Mouse (Mus musculus) midbrain, embryonic 10.5 days (tissue): Measurements from ENCODE around the gene Efna2. TPM values are rescaled to one million over a fixed set of nuclear protein-coding genes. Genes with fewer than 3 reads are reported as not detected.

Experiments used
- DNase-seq: peaks from one replicate; pipeline ENCODE4 v3.0.0-alpha.2; 2017; ENCODE audit warnings: low spot score
- H3K27ac ChIP-seq: fragments of 300-500 bp; sonication (generic); replicated peaks from 2 replicates; pipeline ENCODE4 v1.5.1; 2016; ENCODE audit warnings: mild to moderate bottlenecking
- H3K27me3 ChIP-seq: fragments of 300-500 bp; sonication (generic); 2 replicates; pipeline ENCODE4 v1.6.1; 2016; ENCODE audit warnings: low read depth, mild to moderate bottlenecking; ENCODE audit not compliant: poor library complexity, severe bottlenecking
- H3K36me3 ChIP-seq: fragments of 300-500 bp; sonication (generic); 2 replicates; pipeline ENCODE4 v1.6.1; 2016; ENCODE audit warnings: mild to moderate bottlenecking, moderate library complexity
- H3K4me1 ChIP-seq: fragments of 300-500 bp; sonication (generic); 2 replicates; pipeline ENCODE4 v1.6.1; 2016
- H3K4me3 ChIP-seq: fragments of 300-500 bp; sonication (generic); 2 replicates; pipeline ENCODE4 v1.5.1; 2016; ENCODE audit warnings: mild to moderate bottlenecking, moderate library complexity
- H3K9me3 ChIP-seq: fragments of 300-500 bp; sonication (generic); replicated peaks from 2 replicates; pipeline ENCODE4 v1.6.1; 2016; ENCODE audit warnings: mild to moderate bottlenecking
- WGBS: fragments of 180-500 bp; shearing (Covaris S2); methylation state at CpG from one replicate; pipeline ENCODE4 v1.1.7; 2016; 5-methylcytosine and 5-hydroxymethylcytosine counted together
- polyA plus RNA-seq: library from polyadenylated mRNA; unstranded; fragments of >200 nt; fragmentation: Nextera tagmentation; extraction: Ambion mirVana; gene quantifications from 2 replicates; pipeline ENCODE4 v1.2.1, GENCODE M21; 2016

Efna2 gene
- polyA plus RNA-seq = 56.6 and 64.5 TPM in 2 replicates

- peak; percentile 72 for DNase-seq
- H3K4me1 ChIP-seq = peaks cover 96% of the 10 kb centered on the region
Measured at GRCm38 (mm10) chr10:80179068-80180051, at the start of gene Efna2. TSS of gene Efna2 (plus strand) at chr10:80179482.

GRCm38 (mm10) chr10:80129846-80130245, 49.4 kb upstream of the Efna2 start:
- Histone ChIP-seq H3K4me1 (peaks cover 24% of the 10 kb centered on the region), H3K27me3 (peaks cover 52% of the 10 kb centered on the region), H3K4me3 (0 out of 2 replicates have a peak overlapping the region, but pooled peaks have one; percentile 20), H3K27ac (no peak overlapping the region), H3K9me3 (no peaks in the 10 kb centered on the region), H3K36me3 (peaks cover 100% of the 10 kb centered on the region)
- 95% methylated on average over 9 of the region's 9 CpGs for WGBS
- no peak for DNase-seq

More at GRCm38 (mm10) chr10:80179068-80180051, at the start of gene Efna2:
- peaks cover 40% of the 10 kb centered on the region for H3K27me3 ChIP-seq
- peak within 1 kb of the TSS; percentile 99 for H3K27ac ChIP-seq
- H3K36me3 ChIP-seq = peaks cover 34% of the 10 kb centered on the region
- WGBS = 4% methylated on average over 96 of the region's 106 CpGs
- no peaks in the 10 kb centered on the region for H3K9me3 ChIP-seq
- H3K4me3 ChIP-seq = peak within 1 kb of the TSS; percentile 96

GRCm38 (mm10) chr10:80130403-80131031, 48.8 kb upstream of the Efna2 start:
- no peak for DNase-seq
- 88% methylated on average over 18 of the region's 18 CpGs for WGBS
- Histone ChIP-seq H3K36me3 (peaks cover 100% of the 10 kb centered on the region), H3K27me3 (peaks cover 59% of the 10 kb centered on the region), H3K4me3 (peak overlapping the region; percentile 20; the same call in 1 of the 2 replicates), H3K27ac (no peak overlapping the region), H3K9me3 (no peaks in the 10 kb centered on the region), H3K4me1 (peaks cover 24% of the 10 kb centered on the region)

- Histone ChIP-seq H3K4me1 (peaks cover 29% of the 10 kb centered on the region), H3K27ac (peak overlapping the region; percentile 66), H3K27me3 (peaks cover 68% of the 10 kb centered on the region), H3K36me3 (peaks cover 100% of the 10 kb centered on the region), H3K9me3 (no peaks in the 10 kb centered on the region), H3K4me3 (peak overlapping the region; percentile 41)
- DNase-seq = peak; percentile 62
- 14% methylated on average over 55 of the region's 55 CpGs for WGBS
Measured at GRCm38 (mm10) chr10:80131316-80131951, 47.8 kb upstream of the Efna2 start.

DNA sequence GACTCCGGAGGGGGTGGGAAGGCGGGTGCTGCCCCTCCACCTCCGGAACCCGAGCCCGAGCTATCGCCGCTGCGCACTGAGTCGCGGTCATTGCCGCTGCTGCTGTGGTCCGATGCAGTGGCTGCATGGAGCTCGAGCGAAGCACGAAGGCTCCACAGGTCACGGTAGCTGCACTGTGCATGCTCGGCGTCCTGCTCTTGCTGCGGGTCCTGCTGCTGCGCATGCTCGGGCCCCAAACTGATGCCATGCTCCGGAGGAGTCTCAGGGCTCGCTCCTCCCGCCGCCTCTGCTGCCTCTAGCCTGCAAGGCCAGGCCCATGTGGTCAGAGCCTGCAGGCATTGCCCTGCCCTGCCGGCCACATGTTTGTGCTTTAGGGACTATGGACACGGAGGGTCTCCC, 47.3 kb upstream of the Efna2 start:
- Histone ChIP-seq H3K27me3 (peaks cover 74% of the 10 kb centered on the region), H3K4me1 (peaks cover 34% of the 10 kb centered on the region), H3K9me3 (no peaks in the 10 kb centered on the region), H3K36me3 (peaks cover 99% of the 10 kb centered on the region), H3K27ac (peak overlapping the region; percentile 66), H3K4me3 (peak overlapping the region; percentile 41)
- DNase-seq = peak; percentile 59
- WGBS = 23% methylated on average over 27 of the region's 27 CpGs

DNA sequence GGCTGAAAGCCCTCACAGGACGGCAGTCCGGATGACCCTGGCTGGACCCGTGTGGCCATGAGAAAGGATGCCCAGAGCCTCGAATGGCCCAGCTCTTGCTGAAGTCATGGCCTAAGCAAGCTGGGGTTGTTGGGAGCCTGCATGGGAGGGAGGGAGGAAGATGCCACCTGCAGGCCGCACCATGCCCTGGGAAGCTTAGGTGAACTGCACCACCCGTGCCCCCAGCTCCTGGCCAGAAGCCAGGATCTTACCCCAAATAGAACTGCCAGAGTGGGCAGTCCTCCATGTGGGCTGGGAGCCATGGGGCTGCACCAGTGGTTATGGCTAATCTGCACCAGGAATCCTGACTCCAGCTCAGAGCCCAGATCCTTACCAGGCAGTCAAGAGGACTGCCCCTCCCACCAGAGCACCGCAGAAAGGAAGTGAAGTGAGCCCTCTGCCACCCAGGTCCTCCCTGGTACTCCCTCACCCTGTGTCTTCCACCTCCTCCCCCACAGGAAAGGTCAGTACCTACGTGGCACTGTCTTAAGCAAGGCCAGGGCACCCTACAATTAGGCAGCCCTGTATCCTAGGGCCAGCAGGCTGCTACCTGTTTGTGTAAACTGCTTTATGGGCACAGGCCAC, 45.9 kb upstream of the Efna2 start:
- Histone ChIP-seq H3K4me3 (peak overlapping the region; percentile 41; the same call in 1 of the 2 replicates), H3K9me3 (no peaks in the 10 kb centered on the region), H3K36me3 (peaks cover 86% of the 10 kb centered on the region), H3K4me1 (peaks cover 48% of the 10 kb centered on the region), H3K27ac (no peak overlapping the region), H3K27me3 (peaks cover 87% of the 10 kb centered on the region)
- 80% methylated on average over 8 of the region's 8 CpGs for WGBS
- DNase-seq = no peak

- H3K27me3 ChIP-seq = peaks cover 90% of the 10 kb centered on the region
Measured at GRCm38 (mm10) chr10:80134421-80134820, 44.9 kb upstream of the Efna2 start.

GRCm38 (mm10) chr10:80135161-80135560, 44.1 kb upstream of the Efna2 start:
- peaks cover 60% of the 10 kb centered on the region for H3K4me1 ChIP-seq
- H3K36me3 ChIP-seq = peaks cover 67% of the 10 kb centered on the region
- peaks cover 91% of the 10 kb centered on the region for H3K27me3 ChIP-seq
- no peak overlapping the region for H3K27ac ChIP-seq
- H3K9me3 ChIP-seq = no peaks in the 10 kb centered on the region
- no peak for DNase-seq
- WGBS = 87% methylated on average over 10 of the region's 10 CpGs
- peak overlapping the region; percentile 22; the same call in 1 of the 2 replicates for H3K4me3 ChIP-seq

More at GRCm38 (mm10) chr10:80134421-80134820, 44.9 kb upstream of the Efna2 start:
- Histone ChIP-seq H3K9me3 (no peaks in the 10 kb centered on the region), H3K27ac (no peak overlapping the region), H3K4me1 (peaks cover 59% of the 10 kb centered on the region), H3K36me3 (peaks cover 75% of the 10 kb centered on the region), H3K4me3 (no peak overlapping the region)
- DNase-seq = no peak
- WGBS = 92% methylated on average over 9 of the region's 9 CpGs

DNA sequence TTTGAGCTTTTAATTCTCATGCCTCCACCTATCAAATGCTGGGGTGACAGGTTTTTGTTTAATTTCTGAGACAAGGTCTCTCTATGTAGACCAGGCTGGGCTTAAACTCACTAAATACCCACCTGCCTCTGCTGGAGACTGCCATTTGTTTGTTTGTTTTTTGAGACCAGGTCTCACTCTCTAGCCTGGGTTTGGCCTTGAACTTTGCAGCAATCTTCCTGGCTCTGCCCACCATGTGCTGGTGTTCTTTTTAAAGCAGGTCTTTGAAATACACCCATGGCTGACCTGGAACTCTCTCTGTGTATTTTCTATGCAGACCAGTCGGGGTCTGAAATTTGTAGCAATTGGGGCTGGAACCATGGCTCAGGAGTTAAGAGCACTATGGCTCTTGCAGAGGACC, 43.6 kb upstream of the Efna2 start:
- no peaks in the 10 kb centered on the region for H3K9me3 ChIP-seq
- H3K4me3 ChIP-seq = 0 out of 2 replicates have a peak overlapping the region, but pooled peaks have one; percentile 22
- peaks cover 63% of the 10 kb centered on the region for H3K36me3 ChIP-seq
- peaks cover 64% of the 10 kb centered on the region for H3K4me1 ChIP-seq
- no peak for DNase-seq
- WGBS = 92% methylated on average over 1 of the region's 1 CpGs
- H3K27me3 ChIP-seq = peaks cover 91% of the 10 kb centered on the region
- H3K27ac ChIP-seq = no peak overlapping the region

GRCm38 (mm10) chr10:80136179-80136951, 42.9 kb upstream of the Efna2 start:
- peaks cover 65% of the 10 kb centered on the region for H3K4me1 ChIP-seq
- peaks cover 86% of the 10 kb centered on the region for H3K27me3 ChIP-seq
- H3K36me3 ChIP-seq = peaks cover 55% of the 10 kb centered on the region

GRCm38 (mm10) chr10:80136952-80137625, 42.2 kb upstream of the Efna2 start:
- no peaks in the 10 kb centered on the region for H3K9me3 ChIP-seq
- H3K4me3 ChIP-seq = peak overlapping the region; percentile 87
- DNase-seq = no peak
- peaks cover 48% of the 10 kb centered on the region for H3K36me3 ChIP-seq
- WGBS = 5% methylated on average over 29 of the region's 29 CpGs
- H3K4me1 ChIP-seq = peaks cover 65% of the 10 kb centered on the region
- H3K27me3 ChIP-seq = peaks cover 80% of the 10 kb centered on the region
- H3K27ac ChIP-seq = peak overlapping the region; percentile 92

More at GRCm38 (mm10) chr10:80136179-80136951, 42.9 kb upstream of the Efna2 start:
- H3K9me3 ChIP-seq = no peaks in the 10 kb centered on the region
- WGBS = 16% methylated on average over 44 of the region's 49 CpGs
- peak overlapping the region; percentile 92 for H3K27ac ChIP-seq
- no peak for DNase-seq
- peak overlapping the region; percentile 87 for H3K4me3 ChIP-seq
